Mouse (Mus musculus): ENCODE results near the gene Nppb. TPM values are rescaled to one million over a fixed set of nuclear protein-coding genes. Genes with fewer than 3 reads are reported as not detected.

The Nppb gene
- total RNA-seq (2021), result not detected
- long read RNA-seq, experiment 1, result 0 reads
- long read RNA-seq, experiment 2, result 0 reads

GRCm38 (mm10) chr4:147985205-147986132, at the start of gene Nppb:
TSS of gene Nppb (plus strand) at chr4:147985788.
- TF ChIP-seq CTCF (IDR thresholded peaks at IDR 0.05), result no peak
- intact Hi-C loops (cut with DNase I), result no loop called here
- Histone ChIP-seq H3K4me3 (no peak within 1 kb of the TSS), H3K27ac (no peak within 1 kb of the TSS)
- no peak for DNase-seq

- TF ChIP-seq CTCF (IDR thresholded peaks at IDR 0.05), result no peak
- no peak for DNase-seq
- intact Hi-C loops (cut with DNase I), result no loop called here
- Histone ChIP-seq H3K4me3 (peak overlapping the region; percentile 95), H3K27ac (peak overlapping the region; percentile 98)
Observed at GRCm38 (mm10) chr4:147935904-147936303, 49.7 kb upstream of the Nppb start.

GRCm38 (mm10) chr4:147936331-147936954, 49.1 kb upstream of the Nppb start, which contains the start of gene Plod1:
TSS of gene Plod1 (minus strand) at chr4:147936767.
- TF ChIP-seq CTCF (IDR thresholded peaks at IDR 0.05), result no peak
- intact Hi-C loops (cut with DNase I), result no loop called here
- Histone ChIP-seq H3K4me3 (peak within 1 kb of the TSS; percentile 95), H3K27ac (peak within 1 kb of the TSS; percentile 98)
- peak; percentile 93 for DNase-seq

- peak overlapping the region; percentile 98 for H3K27ac ChIP-seq
- DNase-seq, result no peak
- H3K4me3 ChIP-seq, result peak overlapping the region; percentile 95
- intact Hi-C loops (cut with DNase I), result no loop called here
- no peak for TF ChIP-seq CTCF (IDR thresholded peaks at IDR 0.05)
Observed at GRCm38 (mm10) chr4:147937021-147937420, 48.6 kb upstream of the Nppb start.

GRCm38 (mm10) chr4:147937486-147937885, 48.1 kb upstream of the Nppb start:
- intact Hi-C loops (cut with DNase I), result no loop called here
- no peak for TF ChIP-seq CTCF (IDR thresholded peaks at IDR 0.05)
- no peak for DNase-seq
- peak overlapping the region; percentile 95 for H3K4me3 ChIP-seq
- peak overlapping the region; percentile 98 for H3K27ac ChIP-seq

- peak; percentile 75 for DNase-seq
- intact Hi-C loops (cut with DNase I), result no loop called here
- H3K4me3 ChIP-seq, result peak overlapping the region; percentile 13
- H3K27ac ChIP-seq, result peak overlapping the region; percentile 98
- TF ChIP-seq CTCF (IDR thresholded peaks at IDR 0.05), result no peak
Observed at GRCm38 (mm10) chr4:147938148-147939096, 47.2 kb upstream of the Nppb start.

- TF ChIP-seq CTCF (IDR thresholded peaks at IDR 0.05), result no peak
- H3K4me3 ChIP-seq, result peak overlapping the region; percentile 92
- DNase-seq, result no peak
- H3K27ac ChIP-seq, result peak overlapping the region; percentile 98
- intact Hi-C loops (cut with DNase I), result no loop called here
Observed at GRCm38 (mm10) chr4:147940111-147940510, 45.5 kb upstream of the Nppb start.

- DNase-seq, result peak; percentile 90
- intact Hi-C loops (cut with DNase I), result no loop called here
- H3K4me3 ChIP-seq, result peak within 1 kb of the TSS; percentile 92
- peak within 1 kb of the TSS; percentile 98 for H3K27ac ChIP-seq
- no peak for TF ChIP-seq CTCF (IDR thresholded peaks at IDR 0.05)
Observed at GRCm38 (mm10) chr4:147940576-147941044, 45.0 kb upstream of the Nppb start, which contains the start of gene 2510039O18Rik. TSS of gene 2510039O18Rik (plus strand) at chr4:147940895.

GRCm38 (mm10) chr4:147941045-147942020, 44.3 kb upstream of the Nppb start:
- Histone ChIP-seq H3K27ac (peak overlapping the region; percentile 98), H3K4me3 (peak overlapping the region; percentile 92)
- intact Hi-C loops (cut with DNase I), result no loop called here
- DNase-seq, result no peak
- no peak for TF ChIP-seq CTCF (IDR thresholded peaks at IDR 0.05)

- Histone ChIP-seq H3K27ac (no peak overlapping the region), H3K4me3 (peak overlapping the region; percentile 92)
- intact Hi-C loops (cut with DNase I), result no loop called here
- TF ChIP-seq CTCF (IDR thresholded peaks at IDR 0.05), result no peak
- DNase-seq, result peak; percentile 10
Observed at GRCm38 (mm10) chr4:147943005-147943404, 42.6 kb upstream of the Nppb start.

GRCm38 (mm10) chr4:147947511-147947910, 38.1 kb upstream of the Nppb start:
- Histone ChIP-seq H3K4me3 (no peak overlapping the region), H3K27ac (no peak overlapping the region)
- no peak for DNase-seq
- intact Hi-C loops (cut with DNase I), result no loop called here
- TF ChIP-seq CTCF (IDR thresholded peaks at IDR 0.05), result no peak
